Mouse (Mus musculus): ENCODE data around the gene Ceacam16.
A peak's percentile ranks its signal among the peaks of the same experiment; 100 is the strongest.

Gene Ceacam16

GRCm38 (mm10) chr7:19861199-19861598 is at the start of gene Ceacam16:
TSS of gene Ceacam16 (minus strand) at chr7:19861299.
- DNase-seq = no peak

- peak; percentile 77 for DNase-seq
Measured at GRCm38 (mm10) chr7:19910421-19911291, 49.6 kb upstream of the Ceacam16 start.

DNA sequence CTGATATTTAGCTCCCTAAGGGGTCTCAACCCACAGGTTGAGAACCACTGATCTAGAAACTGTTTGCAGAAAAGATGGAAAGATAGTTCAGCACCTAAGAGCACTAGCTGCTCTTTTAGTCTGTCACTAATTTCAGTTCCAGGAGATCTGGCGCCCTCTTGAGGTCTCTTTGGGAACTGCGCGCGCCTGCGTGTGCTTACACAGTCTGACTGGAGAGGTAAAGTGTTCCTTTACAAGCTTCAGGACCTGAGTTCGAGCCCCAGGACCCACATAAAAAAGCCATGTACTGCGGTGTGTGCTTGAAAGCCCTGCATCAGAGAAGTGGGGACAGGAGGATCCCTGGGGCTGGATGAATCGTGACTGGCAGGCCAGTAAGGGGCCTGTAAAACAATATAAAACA is 28.8 kb upstream of the Ceacam16 start:
- peak; percentile 66 for DNase-seq

DNA sequence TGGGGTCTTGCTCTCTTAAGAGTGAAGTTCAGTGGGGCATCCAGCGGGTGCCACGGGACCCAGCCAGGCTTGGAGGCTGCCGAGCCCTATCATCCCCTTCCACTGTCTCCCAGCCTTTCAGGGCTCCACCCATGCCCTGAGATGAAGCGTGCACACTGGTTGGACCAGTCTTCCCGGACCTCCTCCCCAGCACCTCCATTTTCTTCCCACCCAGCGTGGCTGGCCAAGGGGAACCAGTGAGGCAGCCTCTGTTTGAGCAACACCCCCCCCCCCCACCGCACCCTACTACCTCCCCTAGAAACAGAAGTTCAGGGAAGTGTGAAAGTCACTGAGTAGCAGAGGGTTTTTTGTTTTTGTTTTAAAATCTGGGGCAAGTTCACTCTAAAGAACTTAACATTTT is 26.8 kb upstream of the Ceacam16 start, which contains the start of gene Ceacam19:
Ceacam19 (minus strand) TSS at position 117 of the 400 bp plus-strand sequence.
- no peak for DNase-seq

GRCm38 (mm10) chr7:19880754-19881153 is 19.7 kb upstream of the Ceacam16 start:
- no peak for DNase-seq

GRCm38 (mm10) chr7:19876781-19877425 is 15.8 kb upstream of the Ceacam16 start:
- DNase-seq = peak; percentile 38

- DNase-seq = no peak
Measured at GRCm38 (mm10) chr7:19875948-19876682, 15.0 kb upstream of the Ceacam16 start.

- DNase-seq = peak; percentile 32
Measured at GRCm38 (mm10) chr7:19871943-19872601, 11.0 kb upstream of the Ceacam16 start.

GRCm38 (mm10) chr7:19871137-19871621 is 10.1 kb upstream of the Ceacam16 start:
- DNase-seq = peak; percentile 20

GRCm38 (mm10) chr7:19867751-19868399 is 6.8 kb upstream of the Ceacam16 start:
- DNase-seq = no peak

DNA sequence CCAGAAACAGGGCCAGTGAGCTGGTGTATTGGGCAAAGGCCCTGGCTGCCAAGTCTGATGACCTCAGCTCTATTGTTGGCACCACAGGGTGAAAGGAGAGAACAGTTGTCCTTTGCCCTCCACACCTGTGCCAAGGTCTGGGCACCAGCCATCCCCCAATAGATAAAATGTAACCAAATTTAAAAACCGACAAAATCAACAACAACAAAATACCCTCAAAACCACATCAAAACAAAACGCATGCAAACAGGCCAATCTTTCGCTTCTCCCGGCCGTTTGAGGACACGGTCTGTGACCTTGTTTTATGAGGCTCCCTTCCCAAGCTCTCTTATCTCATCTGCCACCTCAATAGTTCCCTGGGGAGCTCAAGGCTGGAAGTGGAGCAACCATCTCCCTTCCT is 5.4 kb upstream of the Ceacam16 start:
- no peak for DNase-seq

DNA sequence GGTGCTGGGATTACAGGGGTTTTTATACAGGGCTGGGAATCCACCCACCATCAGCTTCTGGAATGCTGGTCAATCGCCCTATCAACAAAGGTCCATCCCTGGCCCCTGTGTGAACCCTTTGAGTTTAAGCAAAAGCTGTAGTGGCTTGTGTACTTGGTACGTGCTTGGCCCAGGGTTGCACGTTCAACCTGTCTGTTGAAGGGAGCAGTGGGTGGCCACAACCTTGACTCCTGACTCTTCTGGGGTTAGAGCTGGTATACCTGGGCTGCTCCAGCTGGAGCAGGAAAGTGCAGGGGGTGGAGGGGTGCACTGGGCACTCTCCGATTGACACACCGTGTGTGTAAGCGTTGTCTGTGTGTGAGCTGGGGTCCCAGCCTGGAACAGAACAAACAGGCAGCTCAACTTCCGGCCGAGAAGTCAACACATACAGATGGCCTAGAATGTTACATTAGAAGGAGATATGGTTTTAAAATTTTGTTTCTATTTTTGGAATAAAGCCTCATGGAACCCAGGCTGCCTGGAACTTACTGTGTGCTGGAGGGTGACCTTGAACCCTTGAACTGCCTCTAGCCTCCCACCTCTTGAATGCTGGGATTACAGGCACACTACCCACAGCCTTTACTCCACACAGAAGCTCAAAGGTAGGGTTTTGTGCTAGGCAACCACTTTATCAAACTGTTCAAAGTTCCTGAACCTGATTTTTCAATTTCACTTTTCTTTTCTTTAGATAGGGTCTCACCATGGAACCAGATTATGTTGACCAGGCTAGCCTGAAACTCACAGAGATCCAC is 4.3 kb upstream of the Ceacam16 start:
- DNase-seq = no peak

DNA sequence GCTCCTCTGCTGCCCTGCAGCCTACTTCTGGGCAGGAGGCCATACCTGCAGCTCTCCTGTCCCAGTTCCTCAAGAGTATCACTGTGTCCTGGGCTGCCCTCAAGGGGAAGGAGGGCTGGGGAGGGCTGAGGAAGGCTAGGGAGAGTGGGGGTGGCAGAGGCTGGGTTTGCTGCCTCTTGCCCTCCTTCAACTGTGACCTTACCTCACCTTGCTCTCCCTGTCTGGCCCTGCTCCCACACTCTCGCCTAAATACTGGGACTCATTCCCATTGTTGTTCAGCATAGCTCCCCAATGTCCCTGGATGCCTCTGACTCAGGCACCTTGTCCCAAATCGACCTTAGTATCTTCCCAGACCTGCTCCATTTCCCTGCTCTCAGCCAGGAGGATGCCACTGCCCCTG is 3.1 kb upstream of the Ceacam16 start:
- DNase-seq = no peak

DNA sequence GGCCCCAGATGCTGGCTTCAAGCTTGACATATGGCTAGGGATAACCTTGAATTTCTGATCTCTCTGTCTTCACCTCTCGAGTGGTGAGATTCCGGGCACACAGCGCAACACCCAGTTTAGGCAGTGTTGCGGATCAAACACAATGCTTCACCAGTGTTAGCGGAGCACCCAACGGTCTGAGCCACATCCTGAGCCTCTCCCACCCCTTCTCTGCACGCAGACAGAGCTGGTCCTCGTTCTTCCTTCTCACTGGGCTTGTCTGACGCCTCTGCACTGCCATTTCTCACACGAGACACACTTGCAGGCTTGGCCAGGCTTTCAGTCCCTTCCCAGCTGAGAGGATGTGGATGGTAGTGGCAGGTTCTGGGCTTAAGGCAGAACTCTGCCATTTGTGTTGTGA is 1.4 kb downstream of the Ceacam16 start:
- DNase-seq = no peak

GRCm38 (mm10) chr7:19856283-19856682 is 4.8 kb downstream of the Ceacam16 start:
- DNase-seq = no peak

DNA sequence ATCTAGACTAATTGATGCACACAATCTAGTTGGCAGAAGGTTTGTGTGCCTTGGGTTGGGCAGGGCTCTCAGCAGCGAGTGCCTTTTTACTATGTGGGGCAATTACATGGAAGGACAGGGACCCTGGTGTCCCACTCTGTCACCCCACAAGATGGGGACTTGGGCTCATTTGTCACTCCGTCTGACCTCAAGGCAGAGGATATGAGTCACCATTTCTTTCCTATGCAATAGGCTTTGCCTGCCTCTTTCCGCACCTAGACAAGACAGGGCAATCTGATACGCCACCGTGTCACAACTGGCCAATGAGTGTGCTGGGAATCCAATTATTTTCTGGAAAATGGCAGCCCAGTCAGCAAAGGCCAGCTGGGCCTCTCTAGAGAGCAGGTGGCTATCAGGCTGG is 5.4 kb downstream of the Ceacam16 start:
- DNase-seq = no peak

DNA sequence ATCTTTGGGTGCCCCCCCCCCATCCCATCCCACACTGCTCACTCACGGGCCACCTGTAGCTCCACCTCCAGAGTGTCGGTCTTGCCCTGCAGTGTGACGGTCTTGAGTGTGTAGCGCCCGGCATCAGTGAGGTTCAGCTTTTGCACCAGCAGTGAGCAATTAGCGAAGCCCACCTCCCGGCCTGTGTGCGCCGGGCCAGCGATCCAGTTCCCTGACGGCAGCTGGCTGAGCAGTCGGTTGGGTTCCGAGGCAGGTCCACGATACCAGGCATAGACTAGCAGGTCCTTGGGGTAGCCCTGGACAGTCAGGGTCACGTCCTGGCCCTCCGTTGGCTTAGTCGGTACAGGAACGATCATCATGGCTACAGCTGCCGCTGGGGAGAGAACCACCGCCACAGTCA is 7.6 kb downstream of the Ceacam16 start:
- DNase-seq = no peak

- peak; percentile 38 for DNase-seq
Measured at GRCm38 (mm10) chr7:19851858-19852570, 9.1 kb downstream of the Ceacam16 start, which contains the start of gene Gm19345. TSS of gene Gm19345 (plus strand) at chr7:19852003.

DNA sequence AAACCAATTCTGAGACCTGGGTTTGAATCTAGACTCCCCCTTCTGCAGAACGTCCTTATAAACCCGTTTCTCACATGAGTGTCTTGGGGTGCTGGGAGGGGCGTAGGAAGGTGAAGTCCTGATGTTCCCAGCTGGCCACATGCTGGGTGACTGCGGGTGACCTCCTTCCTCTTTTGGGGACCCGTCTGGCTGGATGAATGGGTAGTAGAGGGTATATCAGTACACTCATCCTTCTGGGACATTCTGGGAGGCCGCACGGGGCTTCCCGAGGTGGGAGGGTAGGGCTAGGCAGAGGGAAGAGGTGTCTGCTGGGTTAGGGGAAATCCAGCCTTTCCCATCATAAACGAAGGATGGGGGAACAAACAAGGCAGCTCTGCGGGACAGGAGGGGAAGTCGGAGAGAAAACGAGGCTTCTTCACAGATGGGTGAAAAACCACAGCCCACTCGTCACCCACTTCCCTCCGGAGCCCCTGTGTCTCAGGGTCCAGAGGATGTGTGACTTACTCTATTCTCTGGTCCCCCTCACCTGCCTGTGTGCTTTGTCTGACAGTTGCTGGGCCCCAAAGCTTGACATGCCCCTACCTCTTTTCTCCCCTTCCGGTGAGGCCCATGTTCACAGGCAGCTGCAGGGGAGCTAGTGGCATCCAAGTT is 16.5 kb downstream of the Ceacam16 start:
- DNase-seq = no peak

DNA sequence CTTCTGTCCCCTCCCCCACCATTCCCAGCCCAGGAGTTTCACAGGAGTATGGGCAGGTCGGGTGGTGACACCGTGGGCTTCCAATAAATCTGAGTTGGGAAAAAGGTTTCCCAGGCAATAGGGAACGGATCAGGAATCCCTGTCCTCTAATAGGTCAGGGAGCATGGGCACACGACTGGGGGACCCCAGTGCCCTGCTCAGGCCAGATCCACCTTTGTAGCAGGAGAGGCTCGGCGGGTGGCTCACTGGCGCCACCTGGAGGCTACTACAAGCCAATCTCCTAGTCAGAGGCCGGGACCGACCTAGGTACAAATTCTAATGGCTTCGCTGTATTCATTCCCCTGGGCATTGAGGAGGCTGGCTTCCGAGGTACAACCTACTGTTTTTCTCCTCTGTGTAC is 17.5 kb downstream of the Ceacam16 start:
- peak; percentile 70 for DNase-seq
